Mouse (Mus musculus) gastrocnemius, postnatal 14 days (tissue): Measurements from ENCODE around the gene Cd151. TPM values are rescaled to one million over a fixed set of nuclear protein-coding genes. Genes with fewer than 3 reads are reported as not detected.

Experiments used
- DNase-seq: peaks from one replicate; pipeline ENCODE4 v3.0.0; 2021; ENCODE audit warnings: mixed read lengths
- intact Hi-C: fragments of 180-260 bp; cut with DNase I; formaldehyde crosslinking; loops from one replicate; pipeline ENCODE4 v1.15.1; 2025; ENCODE audit warnings: low total_unique reads
- total RNA-seq, 2 experiments: library from RNA; stranded (reverse); gene quantifications; 2 replicates each; pipeline ENCODE4 v1.2.3; 2021

Gene Cd151
- total RNA-seq, 2 experiments from 2014 or later, result 79.8 to 82.0 TPM

DNA sequence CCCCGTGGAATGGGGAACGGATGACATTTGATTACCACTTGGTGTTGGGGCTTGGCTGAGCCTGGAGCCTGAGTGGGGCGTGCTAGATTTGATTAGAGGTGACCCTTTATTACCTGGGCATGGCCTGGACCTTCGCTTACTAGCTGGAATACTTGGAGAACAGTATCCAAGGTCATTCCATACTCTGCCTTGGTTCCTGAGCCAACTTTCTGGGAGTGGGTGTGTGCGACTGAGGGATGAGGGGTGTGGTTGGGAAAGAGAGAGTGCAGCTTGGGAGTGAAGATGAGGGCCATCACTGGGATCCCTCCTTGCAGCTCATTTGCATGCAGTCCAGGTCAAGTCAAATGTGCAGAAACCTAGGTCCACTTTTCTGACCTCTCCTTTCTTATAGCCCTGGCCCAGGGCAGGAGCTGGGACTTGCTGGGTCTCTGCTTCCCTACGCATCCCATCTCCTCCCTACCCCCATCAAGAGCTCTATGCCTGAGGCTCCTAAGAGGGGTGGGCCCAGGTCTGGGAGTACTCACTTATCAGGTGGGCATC is 16.0 kb downstream of the Cd151 start:
- intact Hi-C loops, result loop anchor here (5.0 kb wide), 1 partner anchor 179 kb away; no protein-coding TSS in a partner anchor
- no peak for DNase-seq

DNA sequence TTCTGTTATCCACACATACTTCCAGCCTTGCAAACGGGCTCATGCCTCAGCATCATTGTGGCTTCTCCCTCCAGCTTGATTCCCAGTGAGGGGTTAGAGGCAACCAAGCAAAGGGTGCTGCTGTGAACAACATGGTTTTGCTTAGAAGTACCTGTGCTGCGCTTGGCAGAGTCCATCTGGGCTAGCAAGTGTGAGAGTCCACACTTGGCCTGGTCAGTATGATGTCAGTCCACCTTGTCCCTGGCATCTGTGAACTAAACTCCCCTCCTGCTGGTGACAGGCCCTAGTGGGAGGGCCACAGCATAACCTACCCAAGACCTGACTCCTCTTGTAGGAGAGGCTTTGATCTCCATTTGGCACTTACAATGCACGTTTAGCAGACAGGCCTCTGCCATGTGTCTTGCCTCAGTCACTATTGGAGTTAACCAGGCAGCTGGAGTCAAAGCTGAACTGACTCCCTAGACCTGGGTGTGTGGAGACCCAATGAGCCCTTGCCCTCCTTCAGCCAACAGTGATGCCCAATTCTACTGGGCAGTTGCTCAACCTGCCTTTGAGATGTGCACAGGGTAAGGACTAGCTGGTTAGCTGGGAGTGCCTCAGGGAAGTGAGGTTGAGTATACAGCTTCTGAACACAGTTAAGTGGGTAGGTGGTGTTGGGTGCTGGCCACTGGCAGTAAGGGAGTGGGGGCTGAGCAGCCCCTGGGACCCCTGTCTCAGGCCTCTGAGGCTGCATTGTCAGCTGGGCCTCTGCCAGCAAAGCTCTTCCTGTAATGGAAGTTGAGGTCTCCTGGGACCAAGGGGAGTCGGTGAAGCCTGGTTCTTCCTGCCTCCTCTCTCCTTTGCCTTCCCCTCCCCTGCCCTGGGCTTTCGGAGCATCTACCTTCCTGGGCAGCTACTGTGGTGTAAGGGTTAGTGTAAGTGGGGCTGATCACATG is 17.3 kb downstream of the Cd151 start:
- intact Hi-C loops, result loop anchor here (2.0 to 5.0 kb wide), 2 partner anchors 40 to 178 kb away; no protein-coding TSS in a partner anchor

DNA sequence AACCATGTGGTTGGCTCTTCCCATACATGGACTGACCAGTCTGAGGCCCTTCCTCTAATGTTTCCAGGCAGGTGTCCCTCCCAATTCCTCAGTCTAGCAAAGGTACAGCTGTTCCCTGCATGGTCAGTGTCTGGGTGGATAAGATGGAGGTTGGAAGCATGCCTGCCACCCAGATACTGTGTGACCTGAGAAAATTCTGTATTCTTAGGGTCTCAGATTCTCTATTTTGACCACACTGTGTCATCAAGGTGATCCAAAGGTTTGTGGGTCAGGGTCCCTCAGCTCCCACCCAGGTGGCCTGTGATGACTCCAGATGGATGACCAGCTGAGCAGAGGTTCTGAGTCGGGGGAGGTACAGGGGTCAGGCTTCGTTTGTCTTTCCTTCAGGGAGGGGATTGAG is 18.0 kb downstream of the Cd151 start:
- intact Hi-C loops, result loop anchor here (2.0 kb wide), 1 partner anchor 40 kb away; no protein-coding TSS in a partner anchor
- DNase-seq, result no peak

More for the DNA sequence above, 17.3 kb downstream of the Cd151 start:
- DNase-seq, result no peak

DNA sequence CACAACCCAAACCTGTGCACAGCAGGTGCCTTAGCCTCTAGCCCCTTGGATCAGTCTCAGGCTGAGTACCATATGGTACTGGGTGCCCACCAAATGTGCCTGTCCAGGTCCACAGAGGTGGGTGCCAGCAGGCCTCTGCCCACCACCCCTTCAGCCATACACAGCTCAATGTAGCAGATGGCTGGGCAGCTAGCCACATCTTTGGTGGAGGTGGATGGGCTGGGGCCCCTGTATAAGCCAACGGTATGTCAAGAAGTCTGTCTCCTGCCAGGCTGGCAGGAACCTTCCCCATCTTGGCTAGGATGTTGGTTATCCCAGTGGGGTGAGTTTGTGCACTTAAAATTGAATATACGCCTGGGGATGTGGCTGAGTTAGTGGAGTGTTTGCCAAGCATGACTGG is 18.4 kb downstream of the Cd151 start:
- intact Hi-C loops, result loop anchor here (2.0 kb wide), 1 partner anchor 39 kb away; no protein-coding TSS in a partner anchor
- DNase-seq, result no peak

DNA sequence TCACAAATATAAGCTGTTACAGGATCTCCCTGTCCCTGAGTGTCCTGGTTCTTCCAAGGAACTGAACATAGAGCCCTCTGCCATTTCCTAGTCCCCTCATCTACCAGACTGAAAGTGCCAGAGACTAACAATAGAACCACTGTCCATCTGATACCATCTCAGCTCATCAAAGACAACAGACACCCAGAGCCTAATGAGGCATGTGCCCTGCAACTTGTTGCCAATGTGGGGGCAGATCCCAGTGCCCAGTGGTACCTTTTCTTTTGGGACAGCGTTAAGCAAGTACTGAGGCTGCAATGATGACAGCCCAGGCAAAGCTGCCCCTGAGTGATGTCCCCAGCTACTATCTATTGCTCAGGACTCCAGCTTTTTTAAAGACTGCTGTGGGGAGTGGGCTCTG is 19.0 kb downstream of the Cd151 start:
- no peak for DNase-seq
- intact Hi-C loops, result no loop called here

DNA sequence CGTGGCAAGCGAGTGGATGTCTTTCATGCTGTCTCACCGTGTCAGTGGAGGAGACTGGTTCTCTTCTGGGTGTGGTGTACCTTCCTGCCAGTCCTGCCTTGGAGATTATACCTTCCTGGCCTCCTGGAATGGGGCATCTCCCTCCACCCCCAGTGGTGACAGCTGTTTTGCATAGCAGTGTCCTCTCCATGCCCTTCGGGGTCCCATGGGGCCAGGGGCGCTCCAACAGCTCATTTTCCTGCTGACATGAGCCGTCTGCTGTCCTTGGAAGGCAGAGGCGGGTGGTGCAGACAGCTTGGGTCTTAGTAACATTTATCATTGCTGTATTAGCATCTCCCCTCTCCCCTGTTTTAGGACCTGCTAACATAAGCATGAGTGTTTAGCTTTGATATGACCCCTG is 19.9 kb downstream of the Cd151 start:
- no peak for DNase-seq
- intact Hi-C loops, result no loop called here

DNA sequence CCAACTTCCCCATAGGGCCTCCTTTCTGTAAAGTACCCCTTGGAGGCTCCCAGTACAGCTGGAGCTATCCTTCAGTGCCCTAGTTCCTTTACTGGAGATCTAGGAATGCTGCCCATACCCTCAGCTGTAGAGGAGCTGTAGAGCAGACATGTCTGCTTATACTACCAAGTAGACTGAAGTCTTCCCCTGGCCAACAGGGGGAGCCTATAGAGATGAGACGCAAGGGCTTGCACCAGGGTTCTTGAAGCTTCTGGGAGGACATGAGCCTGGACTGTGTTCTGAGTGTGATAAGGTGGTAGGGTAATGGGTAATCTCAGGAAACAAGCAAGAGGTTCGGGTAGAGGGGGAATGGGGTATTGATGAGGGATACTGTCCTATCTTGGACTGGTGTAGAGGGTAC is 24.0 kb downstream of the Cd151 start:
- intact Hi-C loops, result no loop called here
- no peak for DNase-seq

DNA sequence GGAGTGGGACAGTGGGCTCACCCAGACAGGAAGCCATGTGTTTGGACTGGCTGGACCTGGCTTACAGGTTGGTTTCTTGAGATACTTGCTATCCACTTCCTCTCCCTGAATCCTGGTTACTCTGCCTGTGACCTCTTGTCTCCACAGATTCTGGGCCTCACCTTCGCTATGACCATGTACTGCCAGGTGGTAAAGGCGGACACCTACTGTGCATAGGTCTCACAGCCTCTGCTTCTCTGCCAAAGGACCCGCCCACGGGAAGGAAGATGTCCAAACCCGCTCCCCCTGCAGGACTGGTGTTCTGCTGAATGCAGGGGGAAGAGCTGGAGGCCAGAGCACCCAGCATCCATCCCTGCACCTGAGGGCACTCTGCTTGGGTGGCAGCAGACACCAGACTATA is 25.5 kb downstream of the Cd151 start:
- intact Hi-C loops, result no loop called here
- no peak for DNase-seq

DNA sequence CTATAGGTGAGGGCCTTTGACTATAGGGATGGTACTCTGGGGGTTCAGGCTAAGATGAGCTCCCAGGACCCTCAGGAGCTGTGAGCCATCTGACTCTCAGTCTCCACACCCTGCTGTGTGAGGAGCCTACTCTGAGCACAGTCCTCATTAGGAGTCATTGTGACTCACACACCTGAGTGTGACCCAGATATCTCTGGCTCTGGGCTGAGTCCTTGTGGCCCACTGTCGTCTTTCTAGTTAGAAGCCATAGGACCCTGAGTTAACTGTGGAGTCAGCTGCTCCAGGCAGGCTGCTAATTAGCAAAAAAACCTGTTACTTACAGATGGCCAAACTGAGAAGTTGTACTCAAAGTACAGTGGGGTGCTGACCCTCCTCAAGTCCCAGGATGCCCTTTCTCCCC is 26.5 kb downstream of the Cd151 start:
- intact Hi-C loops, result no loop called here
- no peak for DNase-seq

DNA sequence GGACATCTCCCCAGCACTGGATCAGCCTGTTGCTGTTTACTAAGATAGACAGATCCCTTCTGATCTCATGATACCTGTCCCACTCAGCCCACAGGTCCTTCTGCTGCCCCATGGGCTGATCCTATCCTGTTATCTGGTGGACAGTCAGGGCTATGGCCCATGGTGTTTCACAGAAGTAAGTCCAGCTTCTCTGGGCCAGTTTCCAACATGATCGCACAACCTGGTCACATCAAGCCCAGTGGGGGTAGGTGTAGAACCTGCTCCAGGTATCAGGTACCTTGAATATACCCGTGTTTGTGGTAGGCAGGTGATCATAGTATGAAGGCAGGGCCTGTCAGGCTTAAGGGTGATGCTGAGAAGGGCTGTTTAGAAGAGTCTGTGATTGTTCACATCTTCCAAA is 28.2 kb downstream of the Cd151 start:
- no peak for DNase-seq
- intact Hi-C loops, result no loop called here

DNA sequence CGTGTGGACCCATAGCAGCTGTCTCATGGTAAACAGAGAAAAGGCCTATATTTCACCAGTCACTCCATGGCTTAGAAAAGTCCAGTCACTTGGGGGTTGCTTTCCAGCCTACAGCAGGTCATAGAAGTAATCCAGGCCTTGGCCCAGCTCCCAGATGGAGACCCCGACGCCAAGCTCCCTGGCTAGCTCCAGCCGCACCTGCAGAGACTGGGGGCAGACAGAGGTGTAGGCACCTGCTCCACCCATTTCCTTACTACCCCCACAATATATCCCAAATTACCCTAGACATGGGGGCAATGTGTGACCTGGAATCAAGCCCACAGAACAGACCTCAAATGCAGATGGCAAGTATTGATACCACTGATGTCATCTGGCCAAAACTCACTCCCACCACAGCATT is 28.7 kb downstream of the Cd151 start:
- DNase-seq, result no peak
- intact Hi-C loops, result no loop called here

DNA sequence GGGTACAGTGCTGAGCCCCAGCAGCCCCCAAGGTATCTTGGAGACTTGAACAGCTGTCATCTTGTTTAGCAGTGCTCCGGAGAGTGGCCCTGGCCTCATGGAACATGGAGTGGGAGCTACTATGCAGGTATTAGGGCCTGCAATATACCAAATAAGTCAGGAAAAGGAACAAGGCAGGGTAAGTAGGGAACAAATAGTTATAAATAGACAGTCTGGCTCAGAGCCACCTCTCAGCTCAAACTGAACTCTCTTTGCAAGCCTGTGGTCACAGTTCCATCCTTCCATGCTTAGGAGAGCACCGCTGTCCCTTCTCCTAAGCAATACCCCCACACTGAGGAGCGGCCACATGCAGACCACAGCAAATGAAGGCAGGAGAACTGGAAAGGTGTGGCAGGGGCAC is 30.4 kb downstream of the Cd151 start:
- no peak for DNase-seq

DNA sequence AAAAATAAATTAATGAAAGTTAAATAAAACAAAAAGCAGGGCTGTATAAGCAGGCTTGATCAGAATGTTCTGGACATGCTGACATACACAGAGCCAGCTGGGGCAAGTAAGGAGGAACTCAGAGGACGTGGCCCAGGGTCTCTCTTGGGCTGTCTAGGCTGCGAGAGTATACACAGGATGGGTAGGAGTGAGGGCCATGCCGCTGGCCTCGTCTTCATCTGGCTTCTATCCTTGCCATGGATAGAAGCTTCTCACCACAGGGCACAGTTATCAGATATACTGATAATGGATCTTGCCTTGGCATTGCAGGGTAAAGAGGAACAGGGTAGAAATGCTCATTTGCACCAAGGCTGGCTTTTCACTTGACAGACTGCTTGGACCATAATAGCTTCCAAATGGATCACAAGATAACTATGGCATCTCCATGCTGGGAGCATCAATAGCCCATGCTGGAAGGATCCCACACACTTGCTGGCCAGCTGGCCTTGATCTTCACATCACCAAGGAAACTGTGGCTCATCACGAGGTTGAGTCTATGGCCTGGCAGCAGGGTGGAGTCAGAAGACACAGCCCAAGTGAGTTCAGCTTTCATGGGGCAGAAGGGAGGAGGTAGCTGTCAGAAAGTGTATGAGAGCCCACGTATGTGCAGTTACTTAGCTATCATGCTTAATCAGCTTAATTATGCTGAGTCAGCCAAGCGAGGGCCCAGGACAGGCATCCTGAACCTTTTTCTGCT is 34.8 kb downstream of the Cd151 start:
- DNase-seq, result no peak
- intact Hi-C loops, result no loop called here

More for the DNA sequence above, 30.4 kb downstream of the Cd151 start:
- intact Hi-C loops, result no loop called here

DNA sequence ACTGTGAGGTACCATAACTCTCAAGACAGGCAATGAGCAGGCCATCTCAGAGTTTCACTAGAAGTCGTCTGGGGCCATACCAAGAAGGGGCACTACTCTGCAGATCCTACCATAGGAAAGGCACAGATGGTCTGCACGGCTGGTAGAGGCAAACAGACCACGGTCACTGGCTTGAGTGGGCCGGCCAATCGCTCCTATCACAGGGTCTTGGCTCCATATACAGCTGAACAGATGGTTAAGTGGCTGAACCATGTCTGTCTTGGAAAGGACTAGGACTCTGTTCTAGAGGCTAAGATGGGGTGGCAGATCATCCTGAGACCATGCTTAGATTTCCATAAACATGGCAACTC is 35.3 kb downstream of the Cd151 start:
- no peak for DNase-seq
- intact Hi-C loops, result no loop called here

DNA sequence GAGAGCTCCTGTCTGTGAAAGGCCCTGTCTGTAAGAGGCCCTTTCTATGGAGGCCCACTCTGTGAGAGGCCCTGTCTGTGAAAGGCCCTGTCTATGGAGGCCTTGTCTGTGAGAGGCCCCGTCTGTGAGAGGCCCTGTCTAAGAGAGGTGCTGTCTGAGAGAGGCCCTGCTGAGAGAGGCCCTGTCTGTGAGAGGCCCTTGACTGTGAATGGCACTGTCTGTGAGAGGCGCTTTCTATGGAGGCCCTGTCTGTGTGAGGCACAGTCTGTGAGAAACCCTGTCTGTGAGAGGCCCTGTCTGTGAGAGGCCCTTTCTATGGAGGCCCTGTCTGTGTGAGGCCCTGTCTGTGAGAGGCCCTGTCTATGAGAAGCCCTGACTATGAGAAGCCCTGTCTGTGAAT is 39.1 kb downstream of the Cd151 start:
- intact Hi-C loops, result no loop called here
- no peak for DNase-seq

DNA sequence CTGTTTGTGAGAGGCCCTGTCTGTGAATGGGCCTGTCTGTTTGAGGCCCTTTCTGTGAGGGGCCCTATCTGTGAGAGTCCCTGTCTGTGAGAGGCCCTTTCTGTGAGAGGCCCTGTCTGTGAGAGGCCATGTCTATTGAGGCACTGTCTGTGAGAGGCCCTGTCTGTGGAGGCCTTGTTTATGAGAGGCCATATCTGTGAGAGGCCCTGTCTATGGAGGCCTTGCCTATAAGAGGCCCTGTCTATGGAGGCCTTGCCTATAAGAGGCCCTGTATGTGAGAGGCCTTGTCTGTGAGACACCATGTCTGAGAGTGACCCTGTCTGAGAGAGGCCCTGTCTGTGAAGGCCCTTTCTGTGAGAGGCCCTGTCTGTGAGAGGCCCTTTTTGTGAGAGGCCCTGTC is 41.0 kb downstream of the Cd151 start:
- intact Hi-C loops, result no loop called here
- no peak for DNase-seq

DNA sequence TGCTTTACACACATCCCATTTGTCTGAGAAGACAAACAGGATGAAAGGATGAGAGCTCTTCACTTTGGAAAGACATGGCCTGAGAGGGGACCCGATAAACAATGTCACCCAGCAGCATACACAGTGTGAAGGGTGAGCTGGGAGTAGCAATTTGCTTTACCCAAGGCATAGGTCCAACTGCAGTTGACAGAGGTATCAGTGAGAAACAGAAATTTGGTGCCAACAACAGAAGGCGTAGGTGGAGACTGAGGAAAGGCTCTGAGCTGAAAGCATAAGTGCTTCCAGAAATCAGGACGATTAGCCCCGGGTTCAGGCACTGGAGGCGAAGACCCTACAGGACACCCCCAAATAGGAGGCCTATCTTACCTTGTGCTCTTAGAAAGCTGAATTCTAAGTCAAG is 43.0 kb downstream of the Cd151 start:
- no peak for DNase-seq
- intact Hi-C loops, result no loop called here

DNA sequence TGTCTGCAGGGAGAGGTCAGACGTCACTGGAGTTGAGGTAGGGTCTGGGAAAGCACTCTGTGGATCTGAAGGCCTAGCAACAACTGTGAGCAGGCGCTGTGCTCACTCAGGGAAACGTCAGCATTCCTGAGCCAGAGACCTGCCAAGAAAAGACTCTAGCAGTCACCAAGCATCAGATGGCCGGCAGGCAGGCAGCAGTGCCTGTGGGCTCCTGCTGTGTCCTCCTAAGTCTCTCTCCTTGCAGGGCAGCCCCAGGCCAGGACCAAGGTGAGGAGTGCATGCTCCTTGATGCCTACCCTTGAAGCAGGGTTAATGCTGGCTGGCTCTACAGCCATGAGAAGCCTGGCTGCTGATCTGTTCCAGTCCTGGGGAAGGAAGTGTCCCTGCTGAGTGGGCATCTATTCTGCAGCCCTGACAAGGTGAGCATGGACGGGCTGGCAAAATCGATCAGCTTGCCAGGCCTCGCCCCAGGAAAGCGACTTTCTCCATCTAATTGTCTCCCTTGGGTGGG is 43.5 kb downstream of the Cd151 start:
- intact Hi-C loops, result no loop called here

DNA sequence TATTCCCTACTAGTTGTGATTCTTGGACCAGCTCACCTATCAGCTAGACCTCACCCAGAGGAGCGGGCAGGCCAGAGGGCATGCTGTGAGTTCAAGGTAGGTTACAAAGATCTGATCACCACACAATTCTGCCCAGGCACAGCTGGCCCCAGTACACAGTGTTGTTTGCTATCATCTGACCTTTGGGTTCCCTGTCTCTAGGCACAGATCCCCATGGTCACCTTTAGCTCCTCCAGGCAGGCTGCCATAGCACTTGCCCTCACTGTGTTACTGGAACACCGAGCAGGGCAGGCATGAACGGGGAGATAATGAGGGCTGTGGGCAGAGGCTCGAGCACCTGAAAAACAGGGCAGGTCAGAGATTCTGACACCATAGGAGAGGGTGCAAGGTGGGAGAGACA is 50.4 kb downstream of the Cd151 start:
- DNase-seq, result no peak
- intact Hi-C loops, result no loop called here

More for the DNA sequence above, 43.5 kb downstream of the Cd151 start:
- peak; percentile 26 for DNase-seq

DNA sequence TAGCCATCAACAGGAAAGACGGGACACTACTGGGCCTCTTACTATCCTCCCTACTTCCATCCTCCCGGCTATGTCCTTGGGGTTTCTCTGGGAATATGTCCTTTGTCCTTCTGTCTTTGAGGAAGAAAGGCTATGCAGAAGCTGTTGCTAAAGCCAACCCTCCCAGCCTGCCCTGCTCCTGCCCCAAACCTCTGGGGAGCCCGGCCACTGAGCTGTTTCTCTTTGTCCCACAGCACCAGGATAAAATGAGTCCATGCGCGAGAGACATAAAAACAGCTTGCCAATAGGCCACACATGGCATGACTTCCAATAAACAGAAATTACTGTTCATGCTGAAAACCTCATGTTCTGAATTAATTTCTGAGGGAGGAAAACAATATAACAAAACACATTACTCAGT is 51.1 kb downstream of the Cd151 start:
- no peak for DNase-seq
- intact Hi-C loops, result no loop called here
